Mouse (Mus musculus) CH12.LX (cell line): ENCODE measurements at regions not wholly inside any gene's neighbourhood (a gene's known extent, or its start where the extent isn't known, plus 50 kb on each side); places are given as distances from the start of the nearest gene placed in this dataset.

Experiments used
- DNase-seq: peaks from one replicate; pipeline ENCODE4 v3.0.0-alpha.2; 2013; ENCODE audit errors: extremely low read depth
- H3K27ac ChIP-seq: 2 replicates; pipeline ENCODE4 v1.5.1; 2012; ENCODE audit warnings: low read depth, mild to moderate bottlenecking, control low read depth, moderate library complexity; ENCODE audit not compliant: insufficient read depth
- H3K27me3 ChIP-seq: replicated peaks from 2 replicates; pipeline ENCODE3; 2012; ENCODE audit warnings: inconsistent platforms
- H3K36me3 ChIP-seq, 2 experiments: replicated peaks in 1 of 2; 2 replicates each; pipeline versions ENCODE3 to v1.6.1; 2012; ENCODE audit warnings: inconsistent platforms in 1 of 2, low read length in 1 of 2, mild to moderate bottlenecking in 1 of 2, mixed read lengths in 1 of 2, moderate library complexity in 1 of 2; ENCODE audit not compliant: control insufficient read depth in 1 of 2, insufficient read depth in 1 of 2
- H3K4me1 ChIP-seq, 2 experiments: 2 replicates each; pipeline ENCODE4 v1.6.1; 2012; ENCODE audit warnings: inconsistent platforms in 1 of 2, moderate library complexity in 1 of 2; ENCODE audit not compliant: insufficient read depth in 2 of 2, control insufficient read depth in 1 of 2
- H3K4me2 ChIP-seq: 2 replicates; pipeline ENCODE4 v1.6.1; 2012; ENCODE audit warnings: low read depth, mild to moderate bottlenecking, control low read depth; ENCODE audit not compliant: poor library complexity, insufficient read depth, severe bottlenecking
- H3K4me3 ChIP-seq, 3 experiments: fragments of 150-350 bp in 1 of 3; sonication (generic) in 1 of 3; replicated peaks in 1 of 3; 2 replicates each; pipeline versions ENCODE3 to v1.5.1; 2011 to 2012; ENCODE audit warnings: low read depth in 2 of 3, low read length in 2 of 3, mild to moderate bottlenecking in 2 of 3, moderate library complexity in 2 of 3, control low read depth in 1 of 3, improper control_type of control experiment in 1 of 3, inconsistent platforms in 1 of 3, mixed read lengths in 1 of 3; ENCODE audit not compliant: poor library complexity in 1 of 3
- H3K79me2 ChIP-seq: replicated peaks from 2 replicates; pipeline ENCODE4 v1.6.1; 2012; ENCODE audit warnings: mild to moderate bottlenecking, moderate library complexity; ENCODE audit not compliant: control insufficient read depth, poor library complexity, insufficient read depth, severe bottlenecking; ENCODE audit errors: extremely low read depth
- H3K9ac ChIP-seq: 2 replicates; pipeline ENCODE4 v1.6.1; 2012; ENCODE audit warnings: low read depth, mild to moderate bottlenecking, control low read depth, moderate library complexity; ENCODE audit not compliant: insufficient read depth
- H3K9me3 ChIP-seq: replicated peaks from 2 replicates; pipeline ENCODE3; 2012; ENCODE audit warnings: low read length, inconsistent platforms, mixed read lengths
- BHLHE40 ChIP-seq: IDR thresholded peaks from 2 replicates; pipeline ENCODE4 v1.6.1; 2011; ENCODE audit warnings: mild to moderate bottlenecking, low read depth, low read length, improper control_type of control experiment
- CHD2 ChIP-seq: IDR thresholded peaks from 2 replicates; pipeline ENCODE4 v1.6.1; 2011; ENCODE audit warnings: low read length, improper control_type of control experiment
- EP300 ChIP-seq: IDR thresholded peaks from 2 replicates; pipeline ENCODE4 v1.6.1; 2011; ENCODE audit warnings: low read length, improper control_type of control experiment
- GABPA ChIP-seq: IDR thresholded peaks from 2 replicates; pipeline ENCODE4 v1.6.1; 2012; ENCODE audit warnings: low read depth, low read length, improper control_type of control experiment, inconsistent platforms; ENCODE audit not compliant: insufficient replicate concordance
- HCFC1 ChIP-seq: IDR thresholded peaks from 2 replicates; pipeline ENCODE4 v1.6.1; 2012; ENCODE audit warnings: low read depth, mild to moderate bottlenecking, inconsistent platforms, low read length, improper control_type of control experiment
- IRF4 ChIP-seq: IDR thresholded peaks from 2 replicates; pipeline ENCODE4 v1.6.1; 2014; ENCODE audit warnings: low read depth, mild to moderate bottlenecking, inconsistent platforms, low read length, improper control_type of control experiment
- JUN ChIP-seq: IDR thresholded peaks from 2 replicates; pipeline ENCODE4 v1.6.1; 2011; ENCODE audit warnings: low read depth, mild to moderate bottlenecking, low read length, improper control_type of control experiment, moderate library complexity; ENCODE audit not compliant: insufficient read depth
- MAFK ChIP-seq: IDR thresholded peaks from 2 replicates; pipeline ENCODE4 v1.6.1; 2011; ENCODE audit warnings: low read length, improper control_type of control experiment; ENCODE audit not compliant: insufficient replicate concordance
- MAX ChIP-seq: IDR thresholded peaks from 2 replicates; pipeline ENCODE4 v1.6.1; 2011; ENCODE audit warnings: low read length, improper control_type of control experiment
- MAZ ChIP-seq: IDR thresholded peaks from 2 replicates; pipeline ENCODE4 v1.6.1; 2012; ENCODE audit warnings: low read depth, mild to moderate bottlenecking, inconsistent platforms, low read length, improper control_type of control experiment, moderate library complexity
- MXI1 ChIP-seq: IDR thresholded peaks from 2 replicates; pipeline ENCODE4 v1.6.1; 2011; ENCODE audit warnings: mild to moderate bottlenecking, low read depth, low read length, improper control_type of control experiment
- MYC ChIP-seq: IDR thresholded peaks from 2 replicates; pipeline ENCODE4 v1.6.1; 2011; ENCODE audit warnings: low read depth, mild to moderate bottlenecking, improper control_type of control experiment, low read length
- PAX5 ChIP-seq: IDR thresholded peaks from 2 replicates; pipeline ENCODE4 v1.6.1; 2012; ENCODE audit warnings: low read length, inconsistent platforms, mixed read lengths
- POLR2A ChIP-seq: IDR thresholded peaks from 2 replicates; pipeline ENCODE4 v1.6.1; 2011; ENCODE audit warnings: low read depth, mild to moderate bottlenecking, improper control_type of control experiment, low read length
- POLR2AphosphoS2 ChIP-seq: IDR thresholded peaks from 2 replicates; pipeline ENCODE4 v1.6.1; 2011; ENCODE audit warnings: low read depth, low read length, improper control_type of control experiment
- SMC3 ChIP-seq: IDR thresholded peaks from 2 replicates; pipeline ENCODE4 v1.6.1; 2011; ENCODE audit warnings: low read depth, low read length, improper control_type of control experiment
- ZC3H11A ChIP-seq: IDR thresholded peaks from 2 replicates; pipeline ENCODE4 v1.6.1; 2012; ENCODE audit warnings: low read depth, mild to moderate bottlenecking, inconsistent platforms, low read length, improper control_type of control experiment
- dilution Hi-C: fragments of 300-500 bp; cut with MboI; formaldehyde crosslinking; loops from 2 replicates; pipeline ENCODE4 v1.14.3; 2020; ENCODE audit warnings: low sequenced_read_pairs; ENCODE audit not compliant: extremely low pct_unique_long_range_greater_than_20kb, extremely low pct_ligation_motif_present
- in situ Hi-C: fragments of 300-500 bp; cut with MboI; formaldehyde crosslinking; loops from 3 replicates; pipeline ENCODE4 v1.14.3; 2019; ENCODE audit warnings: low sequenced_read_pairs, low pct_ligation_motif_present, low pct_unique_long_range_greater_than_20kb, mixed read lengths

GRCm38 (mm10) chr8:49533412-49534351 is 689.9 kb upstream of the Tenm3 start:
- DNase-seq, result no peak
- TF ChIP-seq ZC3H11A, result no peak
- TF ChIP-seq CHD2, result no peak
- TF ChIP-seq MAX, result no peak
- no peak for TF ChIP-seq PAX5
- no peak for TF ChIP-seq BHLHE40
- no peak for TF ChIP-seq IRF4
- TF ChIP-seq SMC3, result no peak
- TF ChIP-seq MYC, result no peak
- TF ChIP-seq GABPA, result no peak
- TF ChIP-seq, all 38 proteins: peak for 0
- no peak overlapping the region for H3K27ac ChIP-seq
- H3K4me1 ChIP-seq, result no peaks in the 10 kb centered on the region
- no peaks in the 10 kb centered on the region for H3K36me3 ChIP-seq
- peaks cover 36% of the 10 kb centered on the region for H3K9me3 ChIP-seq
- dilution Hi-C loops, result no loop called here
- in situ Hi-C loops, result no loop called here
- no peaks in the 10 kb centered on the region for H3K27me3 ChIP-seq
- H3K79me2 ChIP-seq, result no peaks in the 10 kb centered on the region
- H3K4me3 ChIP-seq, result no peak overlapping the region
- no peak overlapping the region for H3K4me2 ChIP-seq
- no peak overlapping the region for H3K9ac ChIP-seq

DNA sequence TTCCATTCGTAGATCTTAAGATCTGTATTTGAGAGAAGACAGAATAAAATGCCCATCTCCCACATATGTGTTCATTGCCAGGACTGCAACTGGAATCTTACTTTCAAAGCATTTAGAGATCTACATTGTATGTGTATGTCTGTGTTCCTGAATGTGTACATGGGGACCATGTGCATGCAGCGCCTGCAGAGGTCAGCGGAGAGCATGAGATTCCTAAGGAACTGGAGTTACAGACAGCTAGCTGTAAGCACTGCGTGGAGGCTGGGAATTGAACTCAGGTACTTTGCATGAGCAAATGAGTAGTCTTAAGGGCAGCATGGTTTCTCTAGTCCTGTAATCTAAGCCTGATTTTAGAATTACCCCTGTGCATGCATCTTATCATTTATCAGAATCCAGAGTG is 685.5 kb upstream of the Tenm3 start:
- Histone ChIP-seq H3K4me1 (no peaks in the 10 kb centered on the region), H3K4me2 (no peak overlapping the region), H3K4me3 (no peak overlapping the region), H3K79me2 (no peaks in the 10 kb centered on the region), H3K9me3 (peaks cover 47% of the 10 kb centered on the region), H3K36me3 (no peaks in the 10 kb centered on the region), H3K9ac (no peak overlapping the region), H3K27me3 (no peaks in the 10 kb centered on the region), H3K27ac (no peak overlapping the region)
- DNase-seq, result no peak
- in situ Hi-C loops, result no loop called here
- no peak for TF ChIP-seq POLR2AphosphoS2
- no peak for TF ChIP-seq ZC3H11A
- no peak for TF ChIP-seq POLR2A
- TF ChIP-seq MAFK, result no peak
- TF ChIP-seq HCFC1, result no peak
- dilution Hi-C loops, result no loop called here

DNA sequence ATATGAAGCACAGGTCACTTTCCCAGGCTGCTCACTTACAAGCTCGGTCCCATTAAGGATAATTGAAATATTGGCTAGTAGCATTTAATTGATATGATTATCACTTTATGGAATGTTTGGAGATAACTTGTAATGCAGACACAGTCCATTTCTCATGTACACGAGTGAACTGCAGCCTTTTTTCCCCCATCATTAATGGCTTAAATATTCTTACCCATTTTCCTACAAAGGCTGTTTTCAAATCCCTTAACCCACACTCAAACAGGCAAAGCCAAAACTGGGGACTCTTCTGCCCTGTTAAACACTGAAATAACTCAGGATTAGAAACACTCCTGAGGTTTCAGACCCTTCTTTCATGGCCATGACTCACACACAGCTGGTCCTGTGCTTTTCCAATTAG is 649.2 kb upstream of the Tenm3 start:
- Histone ChIP-seq H3K4me2 (no peak overlapping the region), H3K27me3 (no peaks in the 10 kb centered on the region), H3K4me1 (no peaks in the 10 kb centered on the region), H3K4me3 (no peak overlapping the region), H3K36me3 (no peaks in the 10 kb centered on the region), H3K9ac (no peak overlapping the region), H3K79me2 (no peaks in the 10 kb centered on the region), H3K9me3 (peaks cover 31% of the 10 kb centered on the region), H3K27ac (no peak overlapping the region)
- no peak for DNase-seq
- dilution Hi-C loops, result no loop called here
- TF ChIP-seq IRF4 (no peak), MXI1 (no peak), SMC3 (no peak), GABPA (no peak), EP300 (no peak), MAZ (no peak), JUN (no peak), ZC3H11A (no peak)
- in situ Hi-C loops, result no loop called here
